Mouse (Mus musculus) midbrain, embryonic 11.5 days (tissue): ENCODE results near the gene Bglap. TPM values are rescaled to one million over a fixed set of nuclear protein-coding genes. Genes with fewer than 3 reads are reported as not detected.

Experiments used
- ATAC-seq: fragments of 200-750 bp; cut with Nextera tagmentation; 2 replicates; pipeline ENCODE4 v1.8.0; 2017; ENCODE audit warnings: moderate TSS enrichment, moderate library complexity; ENCODE audit not compliant: low FRiP score
- DNase-seq: peaks from one replicate; pipeline ENCODE4 v3.0.0; 2015; ENCODE audit warnings: low spot score; ENCODE audit errors: missing footprints
- H3K27ac ChIP-seq: fragments of 300-500 bp; sonication (generic); 2 replicates; pipeline ENCODE4 v1.5.1; 2014; ENCODE audit warnings: low read depth, low read length
- H3K27me3 ChIP-seq: fragments of 300-500 bp; sonication (generic); 2 replicates; pipeline ENCODE4 v1.6.1; 2014; ENCODE audit warnings: mild to moderate bottlenecking, low read length, moderate library complexity, mixed read lengths; ENCODE audit not compliant: control insufficient read depth, insufficient read depth
- H3K36me3 ChIP-seq: fragments of 300-500 bp; sonication (generic); 2 replicates; pipeline ENCODE4 v1.6.1; 2014; ENCODE audit warnings: mild to moderate bottlenecking, low read length, moderate library complexity, mixed read lengths; ENCODE audit not compliant: control insufficient read depth, insufficient read depth
- H3K4me1 ChIP-seq: fragments of 300-500 bp; sonication (generic); 2 replicates; pipeline ENCODE4 v1.6.1; 2014; ENCODE audit warnings: low read length; ENCODE audit not compliant: control insufficient read depth, insufficient read depth
- H3K4me2 ChIP-seq: fragments of 300-500 bp; sonication (generic); 2 replicates; pipeline ENCODE4 v1.6.1; 2014; ENCODE audit warnings: mild to moderate bottlenecking, moderate library complexity
- H3K4me3 ChIP-seq: fragments of 300-500 bp; sonication (generic); 2 replicates; pipeline ENCODE4 v1.5.1; 2014; ENCODE audit warnings: low read depth, low read length
- H3K9ac ChIP-seq: fragments of 300-500 bp; sonication (generic); 2 replicates; pipeline ENCODE4 v1.6.1; 2014; ENCODE audit warnings: low read length
- H3K9me3 ChIP-seq: fragments of 300-500 bp; sonication (generic); 2 replicates; pipeline ENCODE4 v1.6.1; 2016; ENCODE audit warnings: low read length; ENCODE audit not compliant: control insufficient read depth
- WGBS: fragments of 180-500 bp; shearing (Covaris S2); extraction: QIAGEN DNeasy Blood & Tissue Kit; methylation state at CpG from one replicate; pipeline ENCODE4 v1.1.7; 2014; 5-methylcytosine and 5-hydroxymethylcytosine counted together
- polyA plus RNA-seq: library from polyadenylated mRNA; unstranded; fragments of >200 nt; fragmentation: Nextera tagmentation; extraction: Ambion mirVana; gene quantifications from 2 replicates; pipeline ENCODE4 v1.2.1, GENCODE M21; 2014

Bglap gene
- polyA plus RNA-seq, 1 experiment from 2014 or later: 0.48 TPM

DNA sequence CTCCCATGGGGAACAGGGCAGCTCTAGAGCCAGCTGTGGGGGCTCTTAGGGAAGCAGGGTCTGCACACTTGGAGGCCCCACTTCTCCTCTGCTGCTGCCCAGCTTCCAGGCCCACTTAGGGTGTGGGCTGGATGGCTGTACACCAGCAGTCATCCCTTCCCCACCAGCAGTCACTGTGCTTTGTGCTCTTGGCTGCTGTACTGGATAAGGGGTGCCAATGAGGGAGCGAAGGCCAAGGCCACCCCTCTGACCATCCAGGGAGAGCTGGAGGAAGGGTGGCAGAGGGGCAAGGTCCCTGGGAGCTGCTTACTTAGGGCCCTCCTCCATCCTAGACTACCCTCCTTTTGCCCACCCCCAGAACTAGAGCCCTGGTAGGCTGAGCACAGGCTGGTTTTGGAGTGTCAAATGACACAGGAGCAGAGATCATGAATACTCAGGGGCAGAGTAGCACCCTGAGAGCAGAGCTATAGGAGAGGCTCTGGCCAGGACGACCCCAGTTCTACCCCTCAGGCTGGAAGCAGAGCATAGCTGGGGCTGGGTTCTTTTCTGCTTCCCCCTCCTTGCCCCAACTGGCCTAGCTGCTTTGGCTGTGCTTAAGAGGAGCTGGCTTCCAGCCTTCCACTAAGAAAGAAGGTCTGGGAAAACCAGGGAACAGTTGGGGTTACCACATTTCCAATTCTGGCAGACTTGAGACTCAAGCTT is 22.5 kb downstream of the Bglap start:
- ATAC-seq: no peak
- Histone ChIP-seq H3K27ac (no peak overlapping the region), H3K36me3 (peaks cover 39% of the 10 kb centered on the region), H3K27me3 (peaks cover 14% of the 10 kb centered on the region), H3K4me1 (no peaks in the 10 kb centered on the region), H3K4me3 (no peak overlapping the region), H3K9me3 (no peaks in the 10 kb centered on the region), H3K4me2 (no peak overlapping the region), H3K9ac (no peak overlapping the region)
- WGBS: 94% methylated on average over 2 of the region's 2 CpGs
- no peak for DNase-seq

DNA sequence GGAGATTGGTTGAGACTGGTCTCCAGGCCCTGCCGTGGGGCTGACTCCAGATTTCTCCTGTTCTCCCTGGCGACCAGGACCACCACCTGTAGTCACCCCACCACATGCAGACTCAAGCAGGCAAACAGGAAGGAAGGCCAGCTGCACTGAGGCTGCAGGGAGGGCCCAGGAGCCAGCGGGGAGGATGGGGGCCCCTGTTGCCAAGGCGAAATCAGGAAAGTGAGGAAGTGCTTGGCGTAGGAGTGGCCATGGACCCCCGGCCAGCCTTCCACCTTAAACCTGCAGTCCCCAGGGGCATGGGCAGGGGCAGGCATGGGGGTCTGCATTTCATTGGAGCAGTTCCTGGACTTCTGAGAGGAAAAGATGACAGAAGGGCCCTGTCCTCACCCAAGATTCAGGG is 23.2 kb downstream of the Bglap start:
- H3K9ac ChIP-seq: no peak overlapping the region
- ATAC-seq (no peak), DNase-seq (no peak)
- peaks cover 12% of the 10 kb centered on the region for H3K27me3 ChIP-seq
- no peaks in the 10 kb centered on the region for H3K9me3 ChIP-seq
- H3K27ac ChIP-seq: no peak overlapping the region
- no peak overlapping the region for H3K4me3 ChIP-seq
- H3K36me3 ChIP-seq: peaks cover 46% of the 10 kb centered on the region
- H3K4me2 ChIP-seq: no peak overlapping the region
- WGBS: 89% methylated on average over 6 of the region's 6 CpGs
- no peaks in the 10 kb centered on the region for H3K4me1 ChIP-seq

DNA sequence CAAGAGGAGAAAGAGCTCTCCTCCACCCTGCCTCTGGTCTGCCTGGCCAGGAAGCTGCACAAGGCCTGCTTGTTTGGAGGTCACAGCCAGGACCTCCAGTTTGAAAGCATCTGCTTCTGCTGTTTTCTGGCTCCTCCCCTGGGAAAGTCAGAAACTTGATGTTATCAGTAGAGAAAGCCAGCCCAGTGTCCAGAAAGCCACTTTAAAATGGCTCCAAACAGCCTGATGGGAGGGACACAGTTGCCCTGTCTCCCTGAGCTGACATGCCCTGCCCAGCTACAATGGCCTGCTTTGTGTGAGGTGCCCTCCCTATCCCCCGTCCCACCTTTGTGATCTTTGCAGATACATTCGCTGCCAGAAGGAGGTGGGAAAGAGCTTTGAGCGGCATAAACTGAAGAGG is 24.3 kb downstream of the Bglap start:
- 86% methylated on average over 3 of the region's 3 CpGs for WGBS
- Histone ChIP-seq H3K9me3 (no peaks in the 10 kb centered on the region), H3K4me3 (no peak overlapping the region), H3K27me3 (peaks cover 3% of the 10 kb centered on the region), H3K4me2 (no peak overlapping the region), H3K9ac (no peak overlapping the region), H3K36me3 (peaks cover 55% of the 10 kb centered on the region), H3K4me1 (no peaks in the 10 kb centered on the region), H3K27ac (no peak overlapping the region)
- ATAC-seq (no peak), DNase-seq (no peak)

DNA sequence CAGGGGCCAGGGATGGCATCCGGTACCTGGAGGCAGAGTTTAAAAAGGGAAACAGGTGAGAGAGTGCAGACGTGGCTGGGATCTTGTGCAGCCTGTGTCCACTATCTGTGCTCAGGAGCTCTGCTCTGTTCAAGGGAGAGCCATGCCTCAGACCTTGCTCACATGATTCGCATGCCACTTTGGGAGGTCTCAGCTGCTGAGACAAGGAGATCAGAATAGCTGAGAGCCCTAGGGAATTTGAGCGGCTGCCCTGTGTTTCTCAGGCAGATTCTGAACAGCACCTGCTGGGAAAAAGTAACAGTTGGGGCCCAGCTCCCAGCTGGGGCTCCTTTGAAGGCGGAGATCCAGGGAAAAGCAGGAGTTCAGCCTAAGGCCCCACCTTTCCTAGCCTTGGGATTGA is 24.7 kb downstream of the Bglap start:
- H3K9ac ChIP-seq: no peak overlapping the region
- WGBS: 70% methylated on average over 5 of the region's 5 CpGs

DNA sequence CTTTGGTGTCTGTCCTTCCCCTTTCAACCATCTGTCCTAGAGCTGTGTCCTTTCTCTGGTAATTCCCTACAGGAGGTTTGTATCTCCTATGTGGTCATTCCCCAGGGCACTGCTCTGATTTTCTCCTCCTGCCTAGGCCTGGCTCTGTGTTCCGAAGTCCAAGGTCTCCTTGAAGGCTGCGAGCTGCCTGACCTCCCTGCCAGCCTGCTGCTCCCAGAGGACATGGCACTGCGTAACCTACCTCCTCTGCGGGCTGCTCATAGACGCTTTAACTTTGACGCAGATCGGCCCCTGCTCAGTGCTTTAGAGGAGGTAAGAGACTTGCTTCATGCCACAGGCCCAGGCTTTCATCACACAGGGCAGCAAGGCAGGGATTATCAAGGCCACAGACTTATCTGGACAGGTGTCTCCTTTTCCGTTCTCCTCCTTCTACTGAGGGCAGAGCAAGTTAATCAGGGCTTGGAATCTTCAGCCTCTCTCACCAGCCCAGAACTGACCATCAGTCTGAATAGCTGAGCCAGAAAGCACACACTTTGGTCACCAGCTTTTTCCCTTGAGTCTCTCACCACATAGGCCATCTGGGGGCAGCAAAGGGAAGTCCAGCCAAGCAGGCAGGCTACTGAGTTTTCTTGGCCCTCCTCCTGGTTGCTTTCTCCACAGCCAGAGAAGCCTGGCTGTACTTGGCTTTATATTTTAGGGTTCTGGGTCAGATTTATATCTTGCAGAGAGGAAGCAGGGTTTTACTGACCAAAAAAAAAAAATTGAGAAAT is 29.7 kb downstream of the Bglap start:
- DNase-seq: no peak
- Histone ChIP-seq H3K4me1 (no peaks in the 10 kb centered on the region), H3K36me3 (peaks cover 73% of the 10 kb centered on the region), H3K27ac (no peak overlapping the region), H3K4me3 (no peak overlapping the region), H3K9me3 (no peaks in the 10 kb centered on the region), H3K27me3 (no peaks in the 10 kb centered on the region), H3K4me2 (no peak overlapping the region), H3K9ac (no peak overlapping the region)
- WGBS: 94% methylated on average over 8 of the region's 8 CpGs
- no peak for ATAC-seq

More for the DNA sequence above, 24.7 kb downstream of the Bglap start:
- H3K4me1 ChIP-seq: no peaks in the 10 kb centered on the region
- peaks cover 3% of the 10 kb centered on the region for H3K27me3 ChIP-seq
- peaks cover 57% of the 10 kb centered on the region for H3K36me3 ChIP-seq
- H3K4me3 ChIP-seq: no peak overlapping the region
- H3K4me2 ChIP-seq: no peak overlapping the region
- no peaks in the 10 kb centered on the region for H3K9me3 ChIP-seq
- DNase-seq (no peak), ATAC-seq (no peak)
- H3K27ac ChIP-seq: no peak overlapping the region

DNA sequence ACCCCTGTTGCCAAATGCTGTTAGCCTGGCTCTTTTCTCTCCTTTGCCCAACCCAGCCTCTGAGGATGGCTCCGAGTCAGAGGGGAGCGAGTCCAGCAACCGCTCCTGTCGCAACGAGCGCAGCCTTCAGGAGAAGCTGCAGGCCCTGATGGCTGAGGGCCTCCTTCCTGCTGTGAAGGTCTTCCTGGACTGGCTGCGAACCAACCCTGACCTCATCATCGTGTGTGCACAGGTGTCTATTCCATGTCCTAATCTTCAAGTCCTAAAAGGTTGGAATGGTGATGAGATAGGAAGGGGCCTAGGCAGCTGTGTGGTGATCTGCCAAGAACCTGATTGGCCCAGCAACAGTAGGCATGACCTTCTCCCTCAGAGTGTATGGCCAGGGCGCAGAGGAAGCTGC is 31.4 kb downstream of the Bglap start:
- no peak for DNase-seq
- H3K9me3 ChIP-seq: no peaks in the 10 kb centered on the region
- ATAC-seq: no peak
- no peaks in the 10 kb centered on the region for H3K4me1 ChIP-seq
- no peak overlapping the region for H3K9ac ChIP-seq
- no peak overlapping the region for H3K4me2 ChIP-seq
- no peaks in the 10 kb centered on the region for H3K27me3 ChIP-seq
- WGBS: 97% methylated on average over 9 of the region's 9 CpGs
- no peak overlapping the region for H3K27ac ChIP-seq
- no peak overlapping the region for H3K4me3 ChIP-seq
- peaks cover 64% of the 10 kb centered on the region for H3K36me3 ChIP-seq

DNA sequence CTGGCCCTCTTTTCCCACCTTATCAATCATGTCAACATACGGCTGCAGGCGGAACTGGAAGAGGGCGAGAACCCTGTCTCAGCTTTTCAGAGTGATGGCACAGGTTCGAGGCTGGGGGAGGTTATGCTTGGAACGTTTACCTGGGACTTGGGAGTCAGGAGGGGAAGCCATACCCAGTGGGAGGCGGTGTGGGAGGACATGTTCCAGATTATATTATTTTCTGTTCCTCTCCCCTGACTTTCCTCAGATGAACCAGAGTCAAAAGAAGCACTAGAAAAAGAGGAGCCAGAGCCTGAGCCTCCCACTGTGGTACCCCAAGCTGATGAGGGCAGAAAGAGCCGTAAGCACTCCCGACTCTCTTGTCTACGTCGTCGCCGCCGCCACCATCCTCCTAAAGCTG is 33.5 kb downstream of the Bglap start:
- ATAC-seq (no peak), DNase-seq (no peak)
- Histone ChIP-seq H3K27me3 (no peaks in the 10 kb centered on the region), H3K36me3 (peaks cover 59% of the 10 kb centered on the region), H3K27ac (no peak overlapping the region), H3K9ac (no peak overlapping the region), H3K4me3 (no peak overlapping the region), H3K4me1 (no peaks in the 10 kb centered on the region), H3K9me3 (no peaks in the 10 kb centered on the region), H3K4me2 (no peak overlapping the region)
- WGBS: 91% methylated on average over 13 of the region's 13 CpGs

DNA sequence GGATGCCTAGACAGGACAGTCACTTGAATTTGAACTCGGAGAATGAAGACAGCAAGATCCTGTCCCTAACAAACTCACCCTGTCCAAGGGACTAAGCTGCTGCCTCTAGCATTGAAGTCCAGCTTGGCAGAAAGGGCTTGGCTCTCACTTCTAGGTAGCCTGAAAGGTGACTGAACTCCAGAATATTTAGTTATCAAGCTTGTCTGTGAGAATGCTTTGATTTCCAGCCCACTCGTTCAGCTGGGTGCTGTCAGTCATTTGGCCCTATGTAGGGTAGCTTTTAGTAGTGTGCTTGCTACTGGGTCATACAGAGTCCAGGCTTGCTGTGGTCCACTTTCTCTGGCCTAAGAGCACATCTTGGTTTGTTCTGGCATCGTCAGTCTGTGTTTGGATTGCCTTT is 45.3 kb downstream of the Bglap start:
- H3K4me1 ChIP-seq: peaks cover 10% of the 10 kb centered on the region
- no peak overlapping the region for H3K4me3 ChIP-seq
- no peak overlapping the region for H3K4me2 ChIP-seq
- ATAC-seq (no peak), DNase-seq (no peak)
- peaks cover 19% of the 10 kb centered on the region for H3K36me3 ChIP-seq
- 76% methylated on average over 3 of the region's 3 CpGs for WGBS
- H3K9me3 ChIP-seq: no peaks in the 10 kb centered on the region
- H3K9ac ChIP-seq: no peak overlapping the region
- no peaks in the 10 kb centered on the region for H3K27me3 ChIP-seq
- H3K27ac ChIP-seq: no peak overlapping the region

DNA sequence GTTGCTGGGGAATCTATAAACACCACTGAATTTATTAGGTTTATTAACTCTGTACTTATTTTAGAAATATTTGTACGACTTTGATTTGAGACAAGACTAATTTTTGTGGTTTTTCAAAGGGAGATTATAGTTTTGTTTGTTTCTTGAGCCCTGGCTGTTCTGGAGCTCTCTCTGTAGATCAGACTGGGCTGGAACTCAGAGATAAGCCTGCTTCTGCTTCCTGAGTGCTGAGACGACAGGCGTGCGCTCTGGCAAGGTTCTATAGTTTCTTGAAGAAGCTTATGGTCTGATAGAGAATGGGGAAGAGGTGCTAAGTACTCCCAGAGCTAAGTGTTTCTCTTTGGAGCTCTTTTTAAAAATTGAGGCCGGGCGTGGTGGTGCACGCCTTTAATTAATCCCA is 45.9 kb downstream of the Bglap start:
- no peak for DNase-seq
- no peak for ATAC-seq
- Histone ChIP-seq H3K4me2 (no peak overlapping the region), H3K9ac (no peak overlapping the region), H3K27me3 (no peaks in the 10 kb centered on the region), H3K9me3 (no peaks in the 10 kb centered on the region), H3K4me3 (no peak overlapping the region), H3K4me1 (peaks cover 10% of the 10 kb centered on the region), H3K27ac (no peak overlapping the region), H3K36me3 (peaks cover 12% of the 10 kb centered on the region)
- whole genome bisulfite sequencing: 94% methylated on average over 7 of the region's 7 CpGs
